ENCODE assay signal across 8 mouse cellular contexts in the genomic region with DNA sequence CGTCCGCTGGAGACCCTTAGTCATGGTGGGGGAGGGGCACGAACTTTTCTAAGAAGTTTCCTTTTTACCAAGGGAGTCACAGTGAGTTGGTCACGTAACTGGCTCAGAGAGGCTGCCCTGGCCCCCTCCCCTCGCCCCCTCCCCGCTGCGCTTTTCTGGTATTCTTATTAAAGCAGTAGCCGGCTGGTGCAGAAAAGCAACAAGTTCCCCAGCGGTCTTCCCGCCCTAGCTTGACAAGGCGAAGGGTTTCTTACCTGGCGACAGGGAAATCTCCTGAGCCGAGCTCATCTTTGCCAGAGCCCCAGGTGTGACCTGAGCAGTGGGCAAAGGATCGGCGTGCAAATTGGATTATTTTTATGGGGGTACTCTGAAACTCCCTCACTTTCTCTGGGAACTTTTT. TPM values are rescaled to one million over a fixed set of nuclear protein-coding genes. Genes with fewer than 3 reads are reported as not detected.
DNase-seq lines count a peak whose midpoint lies in the region; TF ChIP-seq lines count a peak whose summit lies in the region.

A gene (plus strand): TSS at position 169 of the 400 bp plus-strand sequence.

- H3K4me3 ChIP-seq in cerebellum, adult 2 months (replicated peaks; ENCODE audit: insufficient read depth, low read depth, low read length): peak within 1 kb of the TSS; percentile 50
- peak within 1 kb of the TSS; percentile 49 for H3K4me3 ChIP-seq in limb, embryonic 10.5 days
- H3K4me3 ChIP-seq in lung, adult 2 months (replicated peaks; ENCODE audit: extremely low read depth, low read depth, low read length): no peak within 1 kb of the TSS

- H3K36me3 ChIP-seq in limb, embryonic 10.5 days: no peaks in the 10 kb centered on the region

- TF ChIP-seq CTCF in cerebellum, adult 2 months (IDR thresholded peaks at IDR 0.05; ENCODE audit: borderline replicate concordance, insufficient read depth, low read depth, low read length): no peak
- TF ChIP-seq CTCF in lung, adult 2 months (IDR thresholded peaks at IDR 0.05; ENCODE audit: insufficient read depth, low read length): no peak

- H3K4me1 ChIP-seq in cerebellum, adult 2 months (ENCODE audit: control insufficient read depth, insufficient read depth, low read length): no peaks in the 10 kb centered on the region
- peaks cover 44% of the 10 kb centered on the region for H3K4me1 ChIP-seq in limb, embryonic 10.5 days
- H3K4me1 ChIP-seq in lung, adult 2 months (ENCODE audit: control insufficient read depth, insufficient read depth, low read length): no peaks in the 10 kb centered on the region

- DNase-seq in cerebellum, adult 2 months: peak; percentile 18 to 24
- DNase-seq in cerebellum, adult 18-20 months: no peak
- DNase-seq in right cerebral cortex, postnatal 14 days: peak; percentile 13
- no peak for DNase-seq in right cerebral cortex, adult 18-20 months
- DNase-seq in limb, embryonic 10.5 days (ENCODE audit: low spot score): no peak
- DNase-seq in spleen, postnatal 36 days (ENCODE audit: low spot score in 2 of 2): no peak
- no peak for DNase-seq in urinary bladder, adult 18-20 months (ENCODE audit: low spot score in 2 of 2)
- no peak for DNase-seq in lung, adult 2 months

- WGBS in cerebellum, adult 2 months: under 1% methylated on average over 15 of the region's 15 CpGs
- WGBS in limb, embryonic 10.5 days: 2% methylated on average over 15 of the region's 15 CpGs
- WGBS in lung, adult 2 months: 1% methylated on average over 15 of the region's 15 CpGs

- TF ChIP-seq POLR2A in cerebellum, adult 2 months (IDR thresholded peaks at IDR 0.05; ENCODE audit: borderline replicate concordance, insufficient read depth, low read length): no peak
- no peak for TF ChIP-seq POLR2A in lung, adult 2 months (IDR thresholded peaks at IDR 0.05; ENCODE audit: borderline replicate concordance, extremely low read depth, low read depth, low read length)

- H3K27me3 ChIP-seq in cerebellum, adult 2 months (ENCODE audit: control insufficient read depth, insufficient read depth, low read length): no peaks in the 10 kb centered on the region
- peaks cover 53% of the 10 kb centered on the region for H3K27me3 ChIP-seq in limb, embryonic 10.5 days (ENCODE audit: low read depth, poor library complexity, severe bottlenecking)

- H3K27ac ChIP-seq in cerebellum, adult 2 months (ENCODE audit: insufficient read depth, low read length): no peak within 1 kb of the TSS
- H3K27ac ChIP-seq in limb, embryonic 10.5 days: no peak within 1 kb of the TSS

- no peaks in the 10 kb centered on the region for H3K9me3 ChIP-seq in limb, embryonic 10.5 days (replicated peaks)

RNA-seq across cellular contexts. Expression of the gene that starts here (rescaled TPM):
- polyA plus RNA-seq in cerebellum, adult 2 months (2012; rRNA removed): 5.7 and 5.9 TPM in 2 replicates
- polyA plus RNA-seq in limb, embryonic 10.5 days (2016; fragmentation: Nextera tagmentation; extraction: Ambion mirVana): 2.4 and 5.3 TPM in 2 replicates
- 4.7 and 4.8 TPM in 2 replicates for polyA plus RNA-seq in lung, adult 2 months (2012; rRNA removed)

Comparison
In these comparisons a context has a peak if more than half of its experiments do, and no peak if none do; other contexts are left out.
1. DNase-seq: peak in cerebellum, adult 2 months (2 of 2) and right cerebral cortex, postnatal 14 days (single experiment); none in cerebellum, adult 18-20 months (0 of 2), right cerebral cortex, adult 18-20 months (single experiment), limb, embryonic 10.5 days (single experiment), spleen, postnatal 36 days (0 of 2), urinary bladder, adult 18-20 months (0 of 2) and lung, adult 2 months (single experiment).